Mouse (Mus musculus): ENCODE measurements around the gene Krtap1-3. TPM values are rescaled to one million over a fixed set of nuclear protein-coding genes. Genes with fewer than 3 reads are reported as not detected.

Krtap1-3 gene
- polyA plus RNA-seq (2017; shearing (Covaris generic)), result not detected

DNA sequence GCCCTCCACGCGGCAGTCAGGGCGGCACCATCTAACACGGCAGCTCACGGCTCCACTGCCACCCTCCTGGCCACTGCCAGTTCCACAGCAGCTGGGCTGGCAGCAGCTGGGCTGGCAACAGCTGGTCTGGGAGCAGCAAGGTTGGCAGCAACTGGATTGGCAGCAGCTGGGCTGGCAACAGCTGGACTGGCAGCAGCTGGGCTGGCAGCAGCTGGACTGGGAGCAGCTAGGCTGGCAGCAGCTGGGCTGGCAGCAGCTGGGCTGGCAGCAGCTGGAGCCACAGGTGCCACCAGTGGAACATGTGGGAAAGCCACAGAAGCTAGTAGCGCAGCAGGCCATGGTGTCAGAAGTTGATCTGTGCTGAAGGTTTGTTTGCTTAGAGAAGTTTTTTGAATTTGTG is at the start of gene Krtap1-3:
TSS of gene Krtap1-3 (minus strand) at position 359 of the 400 bp plus-strand sequence.

DNA sequence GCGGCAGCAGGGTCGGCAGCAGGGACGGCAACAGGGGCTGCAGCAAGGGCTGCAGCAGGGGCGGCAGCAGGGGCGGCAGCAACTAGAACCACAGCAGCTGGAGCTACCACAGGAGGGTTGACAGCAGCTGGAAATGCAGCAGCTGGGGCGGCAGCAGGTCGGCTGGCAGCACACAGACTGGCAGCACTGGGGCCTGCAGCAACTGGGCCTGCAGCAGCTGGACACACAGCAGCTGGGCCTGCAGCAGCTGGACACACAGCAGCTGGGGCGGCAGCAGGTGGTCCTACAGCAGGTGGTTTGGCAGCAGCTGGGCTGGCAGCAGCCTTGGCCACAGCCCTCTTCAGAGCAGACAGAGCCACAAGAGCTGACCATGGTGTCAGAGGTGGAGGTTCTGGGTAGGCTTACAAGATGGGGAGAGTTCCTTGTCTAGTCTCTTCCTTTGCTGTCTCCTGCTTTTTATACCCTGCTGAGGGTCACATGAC is 43.6 kb upstream of the Krtap1-3 start, which contains the start of gene Krtap4-2:
TSS of gene Krtap4-2 (minus strand) at position 432 of the 482 bp plus-strand sequence.

DNA sequence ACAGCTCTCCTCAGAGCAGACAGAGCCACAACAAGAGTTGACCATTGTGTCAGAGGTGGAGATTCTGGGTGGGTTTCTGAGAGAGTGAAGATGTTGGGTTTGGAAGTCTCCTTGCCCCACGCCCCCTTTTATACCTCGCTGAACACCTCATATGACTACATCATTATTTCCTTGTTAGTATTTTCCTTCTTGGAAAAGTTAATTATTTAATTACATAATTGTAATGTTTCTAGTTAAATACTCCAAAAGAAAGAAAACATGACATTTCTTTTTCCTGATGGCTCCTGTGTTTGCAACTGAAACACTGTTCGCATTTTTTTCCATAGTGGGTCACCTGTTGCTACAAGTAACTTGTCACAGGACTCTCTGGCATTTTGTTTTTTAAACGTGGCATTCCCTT is 37.0 kb upstream of the Krtap1-3 start, which contains the start of gene Krtap4-1:
TSS of gene Krtap4-1 (minus strand) at position 101 of the 400 bp plus-strand sequence.

DNA sequence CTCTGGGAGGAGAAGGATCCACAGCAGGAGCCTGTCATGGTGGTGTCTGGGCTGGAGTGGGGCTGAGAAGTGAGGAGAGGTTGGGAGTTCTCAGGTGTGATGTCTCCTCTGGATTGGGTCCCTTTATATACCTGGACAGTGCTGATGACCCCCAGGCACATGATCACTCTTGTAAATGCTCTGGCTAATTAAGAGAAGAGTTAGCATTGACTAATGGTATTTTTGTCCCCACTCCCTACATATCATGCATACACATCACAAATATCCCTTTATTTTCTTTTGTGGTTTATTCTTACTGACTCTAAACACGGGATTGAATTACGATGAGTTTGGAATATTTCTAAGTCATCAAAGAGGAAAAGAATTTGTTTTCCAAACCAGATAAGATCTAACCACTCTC is 29.2 kb upstream of the Krtap1-3 start, which contains the start of gene Gm11562:
TSS of gene Gm11562 (minus strand) at position 101 of the 400 bp plus-strand sequence.

DNA sequence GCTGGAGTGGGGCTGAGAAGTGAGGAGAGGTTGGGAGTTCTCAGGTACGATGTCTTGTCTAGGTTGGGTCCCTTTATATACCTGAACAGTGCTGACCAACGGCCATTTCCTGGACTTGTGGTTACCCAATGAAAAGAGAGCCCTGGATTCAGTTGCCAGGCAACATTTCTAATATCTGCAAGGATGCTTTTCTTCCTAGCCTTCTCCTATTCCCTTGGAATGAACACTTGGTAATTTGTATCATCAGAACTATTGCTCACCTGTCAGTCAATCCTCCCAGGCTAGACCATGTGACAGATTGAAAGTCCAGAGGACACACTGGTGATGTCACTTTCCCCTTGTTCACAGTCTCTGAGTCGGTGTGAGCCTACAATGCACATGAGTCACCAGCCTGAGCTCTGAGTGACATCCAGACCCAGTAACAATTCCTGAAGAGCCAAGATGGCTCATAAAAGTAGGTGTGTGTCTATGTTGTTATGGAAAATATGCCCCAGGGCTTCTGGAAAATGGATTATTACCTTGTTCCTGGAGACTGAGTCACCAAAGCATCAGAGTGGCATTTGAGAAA is 23.7 kb upstream of the Krtap1-3 start, which contains the start of gene Krtap2-4:
TSS of gene Krtap2-4 (minus strand) at position 51 of the 568 bp plus-strand sequence.

DNA sequence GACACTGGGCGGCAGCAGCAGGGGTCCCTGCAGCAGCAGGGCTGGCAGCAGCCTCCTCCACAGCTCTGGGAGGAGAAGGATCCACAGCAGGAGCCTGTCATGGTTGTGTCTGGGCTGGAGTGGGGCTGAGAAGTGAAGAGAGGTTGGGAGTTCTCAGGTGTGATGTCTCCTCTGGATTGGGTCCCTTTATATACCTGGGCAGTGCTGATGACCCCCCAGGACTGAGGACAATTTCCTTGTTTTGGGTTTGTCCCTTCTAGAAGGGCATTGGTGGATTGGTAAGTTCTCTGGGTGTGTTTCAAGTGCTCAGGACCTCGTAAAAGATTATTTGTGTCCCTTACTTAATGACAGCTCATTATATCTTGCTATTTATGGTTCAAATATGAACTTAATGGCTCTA is 18.9 kb upstream of the Krtap1-3 start, which contains the start of gene Gm11937:
TSS of gene Gm11937 (minus strand) at position 101 of the 400 bp plus-strand sequence.

DNA sequence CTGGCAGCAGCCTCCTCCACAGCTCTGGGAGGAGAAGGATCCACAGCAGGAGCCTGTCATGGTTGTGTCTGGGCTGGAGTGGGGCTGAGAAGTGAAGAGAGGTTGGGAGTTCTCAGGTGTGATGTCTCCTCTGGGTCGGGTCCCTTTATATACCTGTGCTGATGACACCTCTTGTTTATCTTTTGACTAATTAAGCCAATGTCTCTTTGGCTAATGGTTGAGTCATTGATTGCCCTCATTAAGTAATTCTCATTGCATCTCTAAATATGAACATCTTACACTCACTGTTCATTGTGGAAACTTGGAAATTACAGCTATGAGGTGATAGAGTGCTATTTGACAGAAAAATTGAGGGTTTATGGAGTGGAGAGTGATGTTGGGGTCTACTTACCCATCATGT is 12.1 kb upstream of the Krtap1-3 start, which contains the start of gene Gm11938:
TSS of gene Gm11938 (minus strand) at position 101 of the 400 bp plus-strand sequence.

DNA sequence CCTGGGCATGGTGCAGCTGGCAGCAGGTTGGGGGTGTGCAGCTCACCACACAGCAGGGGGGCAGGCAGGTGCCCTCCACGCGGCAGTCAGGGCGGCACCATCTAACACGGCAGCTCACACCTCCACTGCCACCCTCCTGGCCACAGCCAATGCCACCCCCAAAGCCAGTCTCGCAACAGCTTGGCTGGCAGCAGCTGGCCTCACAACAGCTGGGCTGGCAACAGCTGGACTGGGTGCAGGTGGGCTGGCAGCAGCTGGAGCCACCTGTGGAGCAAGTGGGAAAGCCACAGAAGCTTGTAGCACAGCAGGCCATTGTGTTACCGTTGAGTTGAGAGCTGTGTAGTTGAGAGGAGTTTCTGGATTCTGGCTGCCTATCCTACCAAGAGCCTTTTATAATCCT is 6.6 kb upstream of the Krtap1-3 start, which contains the start of gene Krtap9-3:
TSS of gene Krtap9-3 (minus strand) at position 364 of the 400 bp plus-strand sequence.

DNA sequence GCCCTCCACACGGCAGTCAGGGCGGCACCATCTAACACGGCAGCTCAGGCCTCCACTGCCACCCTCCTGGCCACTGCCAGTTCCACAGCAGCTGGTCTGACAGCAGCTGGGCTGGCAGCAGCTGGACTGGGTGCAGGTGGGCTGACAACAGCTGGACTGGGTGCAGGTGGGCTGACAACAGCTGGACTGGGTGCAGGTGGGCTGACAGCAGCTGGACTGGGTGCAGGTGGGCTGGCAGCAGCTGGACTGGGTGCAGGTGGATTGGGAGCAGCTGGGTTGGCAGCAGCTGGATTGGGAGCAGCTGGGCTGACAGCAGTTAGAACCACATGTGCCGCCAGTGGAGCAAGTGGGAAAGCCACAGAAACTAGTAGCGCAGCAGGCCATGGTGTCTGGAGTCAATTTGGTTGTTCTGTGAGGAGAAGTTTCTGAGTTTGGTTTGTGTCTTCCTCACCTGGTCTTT is 7.9 kb downstream of the Krtap1-3 start, which contains the start of gene Krtap1-4:
TSS of gene Krtap1-4 (minus strand) at position 410 of the 460 bp plus-strand sequence.

DNA sequence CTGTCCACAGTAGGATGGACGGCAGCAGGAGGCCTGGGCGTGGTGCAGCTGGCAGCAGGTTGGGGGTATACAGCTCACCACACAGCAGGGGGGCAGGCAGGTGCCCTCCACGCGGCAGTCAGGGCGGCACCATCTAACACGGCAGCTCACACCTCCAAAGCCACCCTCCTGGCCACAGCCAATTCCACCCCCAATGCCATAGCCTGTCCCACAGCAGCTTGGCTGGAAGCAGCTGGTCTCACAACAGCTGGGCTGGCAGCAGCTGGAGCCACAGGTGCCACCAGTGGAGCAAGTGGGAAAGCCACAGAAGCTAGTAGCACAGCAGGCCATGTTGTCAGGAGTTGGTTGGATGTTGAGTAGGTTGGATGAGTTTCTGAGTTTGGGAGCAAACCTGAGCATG is 10.5 kb downstream of the Krtap1-3 start, which contains the start of gene Krtap1-5:
TSS of gene Krtap1-5 (minus strand) at position 381 of the 400 bp plus-strand sequence.

DNA sequence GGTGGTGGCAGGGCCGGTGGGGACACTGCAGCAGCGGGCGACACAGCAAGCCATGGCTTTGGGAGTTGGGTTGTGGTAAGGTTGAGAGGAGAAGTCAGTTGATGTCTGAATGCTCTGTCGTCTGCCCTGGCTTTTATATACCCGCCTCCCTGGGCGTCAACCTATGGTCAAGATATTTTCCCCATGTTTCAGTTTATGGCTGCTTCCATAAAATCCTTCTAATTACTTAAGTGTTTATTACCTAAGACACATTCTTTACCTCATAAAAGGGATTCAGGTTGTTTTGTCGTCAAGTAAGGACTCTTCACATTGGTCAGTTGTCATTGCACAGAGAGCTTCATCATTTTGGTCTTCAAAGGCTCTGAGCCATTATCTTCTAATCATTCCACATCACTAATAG is 24.6 kb downstream of the Krtap1-3 start, which contains the start of gene Krtap3-1:
TSS of gene Krtap3-1 (minus strand) at position 101 of the 400 bp plus-strand sequence.

DNA sequence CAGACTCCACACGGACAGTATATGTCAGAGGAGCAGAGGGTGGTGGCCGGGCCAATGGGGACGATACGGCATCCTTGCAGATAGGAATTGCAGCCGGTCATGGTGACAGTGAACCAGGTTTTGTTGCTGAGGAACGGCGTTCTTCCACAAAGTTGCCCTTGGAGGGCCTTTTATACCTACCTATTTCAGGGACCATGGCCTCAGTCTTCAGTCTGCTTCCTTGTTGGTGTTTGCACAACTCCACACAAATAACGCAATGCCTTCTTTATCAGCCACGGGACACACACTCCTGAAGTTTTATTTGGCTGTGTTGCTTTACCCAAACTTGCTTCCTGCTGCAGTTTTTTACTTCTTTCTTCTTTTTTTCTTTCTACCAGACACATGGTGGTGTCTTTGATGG is 31.8 kb downstream of the Krtap1-3 start, which contains the start of gene Gm11939:
TSS of gene Gm11939 (minus strand) at position 101 of the 400 bp plus-strand sequence.

DNA sequence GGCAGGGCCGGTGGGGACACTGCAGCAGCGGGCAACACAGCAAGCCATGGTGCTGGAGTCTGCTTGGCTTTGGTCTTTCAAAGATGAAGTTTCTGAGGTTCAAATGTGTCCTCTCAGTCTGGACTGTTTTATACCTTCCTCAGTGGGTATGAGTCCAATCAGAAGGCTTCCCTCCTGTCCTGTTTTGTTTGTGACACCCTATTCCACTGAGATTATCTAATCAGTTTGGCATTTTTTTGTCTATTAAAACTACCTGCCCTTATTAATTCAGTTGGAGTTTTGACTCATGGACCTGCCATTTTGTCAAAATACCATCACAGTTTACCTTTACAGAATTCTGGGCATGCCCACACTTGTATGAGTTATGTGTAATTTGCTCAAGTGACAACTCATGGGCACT is 34.4 kb downstream of the Krtap1-3 start, which contains the start of gene Krtap3-2:
TSS of gene Krtap3-2 (minus strand) at position 101 of the 400 bp plus-strand sequence.

DNA sequence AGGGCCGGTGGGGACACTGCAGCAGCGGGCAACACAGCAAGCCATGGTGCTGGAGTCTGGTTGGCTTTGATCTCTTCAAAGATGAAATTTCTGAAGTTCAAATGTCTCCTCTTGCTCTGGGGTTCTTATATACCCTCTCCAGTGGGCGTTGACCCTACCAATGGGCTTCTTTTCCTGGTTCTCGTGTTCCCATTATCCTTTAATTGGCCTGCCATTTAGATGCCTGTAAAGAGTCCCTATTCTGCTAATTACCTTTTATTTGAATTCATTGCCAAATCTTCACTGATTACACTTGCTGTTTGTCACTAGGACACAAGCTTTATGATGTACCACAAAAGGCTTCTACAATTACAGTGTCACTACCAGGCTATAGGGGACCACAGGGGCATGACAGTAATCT is 40.4 kb downstream of the Krtap1-3 start, which contains the start of gene Krtap3-3:
TSS of gene Krtap3-3 (minus strand) at position 101 of the 400 bp plus-strand sequence.

Other genes starting within 250 kb of the Krtap1-3 start
- under 1 TPM in 1 of 2 experiments, not detected in 1; 0.48 TPM for gene Krt27, start 240.2 kb downstream of the Krtap1-3 start, polyA plus RNA-seq (2017; shearing (Covaris generic))
- gene Krt28, start 216.4 kb downstream of the Krtap1-3 start, polyA plus RNA-seq (2017; shearing (Covaris generic)), result under 1 TPM in 1 of 2 experiments, not detected in 1; 0.18 TPM
- 10 to 100 TPM; 13.0 to 18.0 TPM for gene Krt10, start 202.0 kb downstream of the Krtap1-3 start, polyA plus RNA-seq (2017; shearing (Covaris generic))
- under 1 TPM in 1 of 2 experiments, not detected in 1; 0.22 TPM for gene Krt12, start 169.1 kb downstream of the Krtap1-3 start, polyA plus RNA-seq (2017; shearing (Covaris generic))
- under 1 TPM in 1 of 2 experiments, not detected in 1; 0.15 TPM for gene Krt20, start 153.2 kb downstream of the Krtap1-3 start, polyA plus RNA-seq (2017; shearing (Covaris generic))
- under 1 TPM; 0.71 to 0.82 TPM for gene Krt23, start 98.2 kb downstream of the Krtap1-3 start, polyA plus RNA-seq (2017; shearing (Covaris generic))
- not detected for gene Krt39, start 70.0 kb downstream of the Krtap1-3 start, polyA plus RNA-seq (2017; shearing (Covaris generic))
- gene Krt40, start 48.2 kb downstream of the Krtap1-3 start, polyA plus RNA-seq (2017; shearing (Covaris generic)), result not detected
- gene Krtap3-3, start 40.5 kb downstream of the Krtap1-3 start, polyA plus RNA-seq (2017; shearing (Covaris generic)), result not detected
- gene Krtap3-2, start 34.5 kb downstream of the Krtap1-3 start, polyA plus RNA-seq (2017; shearing (Covaris generic)), result 1 to 10 TPM in 1 of 2 experiments, not detected in 1; 3.5 TPM
- gene Gm11939, start 31.9 kb downstream of the Krtap1-3 start, polyA plus RNA-seq (2017; shearing (Covaris generic)), result under 1 TPM in 1 of 2 experiments, not detected in 1; 0.60 TPM
- not detected for gene Krtap3-1, start 24.7 kb downstream of the Krtap1-3 start, polyA plus RNA-seq (2017; shearing (Covaris generic))
- gene Krtap1-5, start 10.3 kb downstream of the Krtap1-3 start, polyA plus RNA-seq (2017; shearing (Covaris generic)), result under 1 TPM in 1 of 2 experiments, not detected in 1; 0.55 TPM
- gene Krtap1-4, start 7.7 kb downstream of the Krtap1-3 start, polyA plus RNA-seq (2017; shearing (Covaris generic)), result 1 to 10 TPM in 1 of 2 experiments, under 1 TPM in 1; 0.61 to 1.2 TPM
- under 1 TPM in 1 of 2 experiments, not detected in 1; 0.31 TPM for gene Krtap9-3, start 6.8 kb upstream of the Krtap1-3 start, polyA plus RNA-seq (2017; shearing (Covaris generic))
- not detected for gene Gm11938, start 12.0 kb upstream of the Krtap1-3 start, polyA plus RNA-seq (2017; shearing (Covaris generic))
- not detected for gene Gm11937, start 18.9 kb upstream of the Krtap1-3 start, polyA plus RNA-seq (2017; shearing (Covaris generic))
- gene Krtap2-4, start 23.5 kb upstream of the Krtap1-3 start, polyA plus RNA-seq (2017; shearing (Covaris generic)), result not detected
- gene Gm11562, start 29.1 kb upstream of the Krtap1-3 start, polyA plus RNA-seq (2017; shearing (Covaris generic)), result not detected
- under 1 TPM in 1 of 2 experiments, not detected in 1; 0.20 TPM for gene Krtap4-1, start 36.9 kb upstream of the Krtap1-3 start, polyA plus RNA-seq (2017; shearing (Covaris generic))
- not detected for gene Krtap4-2, start 43.7 kb upstream of the Krtap1-3 start, polyA plus RNA-seq (2017; shearing (Covaris generic))
- under 1 TPM in 1 of 2 experiments, not detected in 1; 0.16 TPM for gene Krtap4-7, start 52.8 kb upstream of the Krtap1-3 start, polyA plus RNA-seq (2017; shearing (Covaris generic))
- gene Gm11555, start 58.9 kb upstream of the Krtap1-3 start, polyA plus RNA-seq (2017; shearing (Covaris generic)), result not detected
- gene Gm11563, start 67.6 kb upstream of the Krtap1-3 start, polyA plus RNA-seq (2017; shearing (Covaris generic)), result not detected
- gene Krtap4-6, start 74.6 kb upstream of the Krtap1-3 start, polyA plus RNA-seq (2017; shearing (Covaris generic)), result not detected
- not detected for gene Gm14190, start 99.4 kb upstream of the Krtap1-3 start, polyA plus RNA-seq (2017; shearing (Covaris generic))
- not detected for gene Gm14180, start 143.0 kb upstream of the Krtap1-3 start, polyA plus RNA-seq (2017; shearing (Covaris generic))
- gene Gm11595, start 181.6 kb upstream of the Krtap1-3 start, polyA plus RNA-seq (2017; shearing (Covaris generic)), result not detected
- gene Krtap4-8, start 189.4 kb upstream of the Krtap1-3 start, polyA plus RNA-seq (2017; shearing (Covaris generic)), result under 1 TPM in 1 of 2 experiments, not detected in 1; 0.24 TPM
- gene Krtap4-9, start 193.9 kb upstream of the Krtap1-3 start, polyA plus RNA-seq (2017; shearing (Covaris generic)), result under 1 TPM in 1 of 2 experiments, not detected in 1; 0.28 TPM
- not detected for gene Gm11596, start 202.1 kb upstream of the Krtap1-3 start, polyA plus RNA-seq (2017; shearing (Covaris generic))
- not detected for gene Gm11569, start 207.6 kb upstream of the Krtap1-3 start, polyA plus RNA-seq (2017; shearing (Covaris generic))
- gene Gm11554, start 213.1 kb upstream of the Krtap1-3 start, polyA plus RNA-seq (2017; shearing (Covaris generic)), result not detected
- not detected for gene Krtap4-13, start 218.6 kb upstream of the Krtap1-3 start, polyA plus RNA-seq (2017; shearing (Covaris generic))
- not detected for gene Gm11564, start 224.3 kb upstream of the Krtap1-3 start, polyA plus RNA-seq (2017; shearing (Covaris generic))
- gene 2300003K06Rik, start 246.7 kb upstream of the Krtap1-3 start, polyA plus RNA-seq (2017; shearing (Covaris generic)), result not detected